Mouse (Mus musculus) myocyte (in vitro differentiated cells): Measurements from ENCODE around the gene Adam11.

Experiments used
- CEBPB ChIP-seq: IDR thresholded peaks from 2 replicates; pipeline ENCODE4 v1.6.1; 2011; ENCODE audit warnings: mild to moderate bottlenecking, moderate library complexity; ENCODE audit not compliant: poor library complexity, insufficient read depth, severe bottlenecking
- MAX ChIP-seq: IDR thresholded peaks from one replicate; pipeline ENCODE4 v1.6.1; 2011; ENCODE audit warnings: low read depth, mild to moderate bottlenecking, control low read depth
- POLR2A ChIP-seq: IDR thresholded peaks from one replicate; pipeline ENCODE4 v1.6.1; 2011; ENCODE audit warnings: low read depth, mild to moderate bottlenecking, control low read depth, moderate library complexity; ENCODE audit not compliant: insufficient read length
- POLR2AphosphoS2 ChIP-seq: IDR thresholded peaks from one replicate; pipeline ENCODE4 v1.6.1; 2011; ENCODE audit warnings: low read depth, control low read depth; ENCODE audit not compliant: insufficient read length
- USF1 ChIP-seq: IDR thresholded peaks from one replicate; pipeline ENCODE4 v1.6.1; 2011; ENCODE audit warnings: low read depth, mild to moderate bottlenecking, control low read depth, moderate library complexity

- TF ChIP-seq USF1 (no peak), POLR2A (no peak), MAX (no peak), POLR2AphosphoS2 (no peak), CEBPB (no peak)
These were observed 11.8 kb downstream of the Adam11 start for GRCm38 (mm10) chr11:102772771-102773700.
